Mouse (Mus musculus) hindbrain, embryonic 13.5 days (tissue): Measurements from ENCODE around the gene Ints7. TPM values are rescaled to one million over a fixed set of nuclear protein-coding genes. Genes with fewer than 3 reads are reported as not detected.

Source experiments
- ATAC-seq: fragments of 200-750 bp; cut with Nextera tagmentation; 2 replicates; pipeline ENCODE4 v1.8.0; 2017; ENCODE audit warnings: moderate TSS enrichment; ENCODE audit not compliant: low FRiP score
- H3K27ac ChIP-seq: fragments of 300-500 bp; sonication (generic); 2 replicates; pipeline ENCODE4 v1.5.1; 2015; ENCODE audit warnings: inconsistent platforms, mild to moderate bottlenecking, moderate library complexity
- H3K27me3 ChIP-seq: fragments of 300-500 bp; sonication (generic); 2 replicates; pipeline ENCODE4 v1.6.1; 2015; ENCODE audit warnings: mild to moderate bottlenecking, inconsistent platforms
- H3K36me3 ChIP-seq: fragments of 300-500 bp; sonication (generic); 2 replicates; pipeline ENCODE4 v1.6.1; 2015; ENCODE audit warnings: mild to moderate bottlenecking, inconsistent platforms
- H3K4me1 ChIP-seq: fragments of 300-500 bp; sonication (generic); replicated peaks from 2 replicates; pipeline ENCODE4 v1.6.1; 2015; ENCODE audit warnings: inconsistent platforms
- H3K4me2 ChIP-seq: fragments of 300-500 bp; sonication (generic); 2 replicates; pipeline ENCODE4 v1.6.1; 2015; ENCODE audit warnings: inconsistent platforms, mild to moderate bottlenecking, moderate library complexity
- H3K4me3 ChIP-seq: fragments of 300-500 bp; sonication (generic); 2 replicates; pipeline ENCODE4 v1.5.1; 2015; ENCODE audit warnings: mild to moderate bottlenecking, inconsistent platforms
- H3K9ac ChIP-seq: fragments of 300-500 bp; sonication (generic); 2 replicates; pipeline ENCODE4 v1.6.1; 2015; ENCODE audit warnings: mild to moderate bottlenecking, inconsistent platforms
- H3K9me3 ChIP-seq: fragments of 300-500 bp; sonication (generic); 2 replicates; pipeline ENCODE4 v1.6.1; 2016; ENCODE audit warnings: inconsistent platforms
- WGBS: fragments of 180-500 bp; shearing (Covaris S2); methylation state at CpG from one replicate; pipeline ENCODE4 v1.1.7; 2015; 5-methylcytosine and 5-hydroxymethylcytosine counted together
- polyA plus RNA-seq: library from polyadenylated mRNA; unstranded; fragments of >200 nt; fragmentation: Nextera tagmentation; extraction: Ambion mirVana; gene quantifications from 2 replicates; pipeline ENCODE4 v1.2.1, GENCODE M21; 2015

The Ints7 gene
- polyA plus RNA-seq, 1 experiment from 2014 or later = 44.0 TPM

GRCm38 (mm10) chr1:191668030-191668429, 92.6 kb downstream of the Ints7 start:
- ATAC-seq = no peak
- WGBS = 84% methylated on average over 9 of the region's 9 CpGs
- no peak overlapping the region for H3K4me3 ChIP-seq
- no peaks in the 10 kb centered on the region for H3K27me3 ChIP-seq
- H3K4me2 ChIP-seq = no peak overlapping the region
- no peaks in the 10 kb centered on the region for H3K36me3 ChIP-seq
- no peak overlapping the region for H3K27ac ChIP-seq
- H3K9ac ChIP-seq = no peak overlapping the region
- H3K4me1 ChIP-seq = no peaks in the 10 kb centered on the region
- H3K9me3 ChIP-seq = no peaks in the 10 kb centered on the region

Other genes with a start within 250 kb of the Ints7 start
- 36.7 and 39.9 TPM in 2 replicates for gene Tmem206, start 249.7 kb upstream of the Ints7 start, polyA plus RNA-seq
- gene Ppp2r5a, start 172.4 kb upstream of the Ints7 start, polyA plus RNA-seq = 5.3 and 7.5 TPM in 2 replicates
- 11.4 TPM in 2 replicates for gene Dtl, start 92 bp upstream of the Ints7 start, polyA plus RNA-seq
- 29.7 and 33.4 TPM in 2 replicates for gene Lpgat1, start 142.2 kb downstream of the Ints7 start, polyA plus RNA-seq
- 10.3 and 10.4 TPM in 2 replicates for gene Nek2, start 245.8 kb downstream of the Ints7 start, polyA plus RNA-seq